Comparison of ENCODE assay signal across 18 mouse cellular contexts in the genomic region with DNA sequence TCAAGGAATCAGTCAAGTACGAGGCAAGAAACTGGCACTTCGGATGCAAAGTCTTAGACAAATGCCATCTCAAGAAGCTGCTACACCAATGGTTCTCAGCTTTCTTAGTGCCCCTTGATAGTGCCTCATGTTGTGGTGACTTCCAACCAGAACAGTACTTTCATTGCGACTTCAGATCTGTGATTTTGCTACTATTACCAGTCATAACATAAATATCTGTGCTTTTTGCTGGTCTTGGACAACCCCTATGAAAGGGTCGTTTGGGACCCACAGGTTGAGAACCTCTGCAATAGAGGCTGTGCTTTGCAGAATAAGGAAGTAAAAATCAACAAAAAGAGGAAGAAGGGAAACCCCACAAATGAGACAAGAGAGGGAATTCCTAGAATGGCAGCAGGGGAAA. TPM values are rescaled to one million over a fixed set of nuclear protein-coding genes. Genes with fewer than 3 reads are reported as not detected.
"Had no signal": no experiment of that assay in that cellular context is flagged by ENCODE, and none has a peak within 500 bp of the region (broad histone marks: within the 10 kb centered on the region; RNA-seq: fewer than 3 reads in every experiment).

No protein-coding gene starts in this region.

- H3K4me1 ChIP-seq: kidney, embryonic 15.5 days; limb, embryonic 12.5 days; liver, embryonic 13.5 days; lung, embryonic 15.5 days; midbrain, embryonic 10.5 days; midbrain, embryonic 15.5 days; neural tube, embryonic 13.5 days had no signal

- H3K27me3 ChIP-seq: kidney, embryonic 15.5 days; limb, embryonic 12.5 days; liver, embryonic 13.5 days; lung, embryonic 15.5 days; midbrain, embryonic 15.5 days; neural tube, embryonic 13.5 days had no signal

- H3K9ac ChIP-seq: kidney, embryonic 15.5 days; limb, embryonic 12.5 days; liver, embryonic 13.5 days; liver, postnatal 0 days; lung, embryonic 15.5 days; midbrain, embryonic 15.5 days; neural tube, embryonic 13.5 days had no signal

- H3K36me3 ChIP-seq: kidney, embryonic 15.5 days; limb, embryonic 12.5 days; liver, embryonic 13.5 days; lung, embryonic 15.5 days; midbrain, embryonic 10.5 days; midbrain, embryonic 15.5 days; neural tube, embryonic 13.5 days had no signal

- H3K9me3 ChIP-seq: kidney, embryonic 15.5 days; limb, embryonic 12.5 days; liver, embryonic 13.5 days; lung, embryonic 15.5 days; midbrain, embryonic 10.5 days; midbrain, embryonic 15.5 days; neural tube, embryonic 13.5 days had no signal

- H3K4me2 ChIP-seq: kidney, embryonic 15.5 days; limb, embryonic 12.5 days; liver, embryonic 13.5 days; lung, embryonic 15.5 days; midbrain, embryonic 15.5 days; neural tube, embryonic 13.5 days had no signal

- ATAC-seq: liver, postnatal 0 days; midbrain, embryonic 15.5 days had no signal

- H3K4me3 ChIP-seq: kidney, embryonic 15.5 days; left cerebral cortex, adult 2 months; limb, embryonic 12.5 days; liver, embryonic 13.5 days; lung, embryonic 15.5 days; midbrain, embryonic 10.5 days; midbrain, embryonic 15.5 days; neural tube, embryonic 13.5 days had no signal

- H3K27ac ChIP-seq: kidney, embryonic 15.5 days; left cerebral cortex, adult 2 months; limb, embryonic 12.5 days; liver, embryonic 13.5 days; lung, embryonic 15.5 days; midbrain, embryonic 10.5 days; midbrain, embryonic 15.5 days; neural tube, embryonic 13.5 days; stomach, postnatal 0 days had no signal

- DNase-seq: kidney, adult 2 months; kidney, postnatal 25 days; liver; liver, embryonic 13.5 days; liver, postnatal 0 days; lung, postnatal 14 days; right cerebral cortex, adult 18-20 months; right cerebral cortex, postnatal 25 days; thymus, postnatal 4 days had no signal

RNA-seq across cellular contexts. Expression of a gene that starts 7.7 kb away (rescaled TPM):
- polyA plus RNA-seq: small intestine, adult 2 months had no signal
